Mouse (Mus musculus) heart, postnatal 0 days (tissue): ENCODE measurements around the gene Mcts2.

Source experiments
- CTCF ChIP-seq: IDR thresholded peaks from 2 replicates; pipeline ENCODE4 v1.5.1; 2016; ENCODE audit warnings: antibody characterized with exemption, control low read depth, low read depth
- EP300 ChIP-seq: IDR thresholded peaks from 2 replicates; pipeline ENCODE4 v1.6.1; 2016; ENCODE audit warnings: antibody characterized with exemption, low read depth

DNA sequence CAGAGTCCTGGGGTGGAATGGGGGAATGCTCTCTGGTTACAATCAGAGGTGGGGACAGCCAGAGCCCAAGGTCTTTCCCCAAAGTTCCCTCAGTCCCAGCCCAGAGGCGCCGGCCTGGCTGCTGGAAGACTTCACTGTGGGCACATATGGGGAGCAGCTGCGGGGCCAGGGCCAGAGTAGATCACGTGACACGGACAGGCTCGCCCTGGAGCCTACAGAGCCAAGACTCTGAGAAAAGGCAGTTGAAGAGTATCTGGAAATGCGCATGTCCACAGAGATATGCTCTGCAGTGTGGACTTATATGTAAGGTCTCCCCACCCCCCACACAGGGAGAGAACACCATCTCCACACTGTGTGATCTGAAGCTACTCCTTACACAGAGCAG is 42.8 kb downstream of the Mcts2 start:
- TF ChIP-seq CTCF, result no peak
- no peak for TF ChIP-seq EP300
